Mouse (Mus musculus) forelimb bud, embryonic 11.5 days (tissue): ENCODE measurements around the gene Tmem234.

ENCODE experiments used
- DNase-seq: peaks from one replicate; pipeline ENCODE4 v3.0.0-alpha.2; 2012; ENCODE audit warnings: low read depth, low spot score

Tmem234 gene

DNA sequence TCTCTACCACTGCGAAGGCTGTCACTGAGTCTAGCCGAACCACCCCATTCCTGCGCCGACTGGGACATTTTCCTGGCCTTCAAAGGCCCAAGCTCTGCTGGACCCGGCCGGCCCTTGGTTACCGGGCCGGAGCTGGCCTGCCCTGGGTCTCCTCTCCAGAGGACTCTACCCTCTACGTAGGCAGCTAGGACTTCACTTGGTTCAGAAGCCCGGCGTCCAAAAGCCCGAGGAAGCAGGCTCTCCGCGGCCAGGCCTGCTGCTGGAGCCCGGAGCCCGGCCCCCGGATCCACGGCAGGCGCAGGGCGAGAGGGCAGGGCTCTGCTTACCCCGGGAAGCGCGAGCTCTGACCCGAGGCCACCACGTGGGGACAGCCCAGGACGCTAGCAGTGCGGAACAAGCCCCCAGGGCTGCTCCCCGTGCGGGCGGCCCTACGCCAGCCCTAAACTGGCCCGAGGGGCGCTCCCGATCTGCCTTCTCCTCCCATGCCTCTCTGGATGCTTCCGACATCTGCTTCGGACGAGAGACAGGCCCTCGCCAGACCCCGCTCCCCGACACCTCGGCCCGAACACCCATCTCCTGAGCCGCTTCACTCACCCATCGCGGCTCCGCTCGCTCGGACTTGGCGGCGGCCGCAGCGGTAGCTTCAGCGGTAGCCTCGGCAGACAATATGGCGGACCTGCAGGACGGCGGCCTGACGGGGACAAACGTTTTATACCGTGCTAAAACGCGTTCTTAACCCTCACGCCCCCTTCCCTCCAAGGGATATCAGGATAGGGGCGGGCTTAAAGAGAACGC is 71.8 kb downstream of the Tmem234 start, which contains the start of gene Kpna6:
Gene Kpna6 (minus strand): TSS at position 685 of the 795 bp plus-strand sequence.
- DNase-seq: peak; percentile 88

DNA sequence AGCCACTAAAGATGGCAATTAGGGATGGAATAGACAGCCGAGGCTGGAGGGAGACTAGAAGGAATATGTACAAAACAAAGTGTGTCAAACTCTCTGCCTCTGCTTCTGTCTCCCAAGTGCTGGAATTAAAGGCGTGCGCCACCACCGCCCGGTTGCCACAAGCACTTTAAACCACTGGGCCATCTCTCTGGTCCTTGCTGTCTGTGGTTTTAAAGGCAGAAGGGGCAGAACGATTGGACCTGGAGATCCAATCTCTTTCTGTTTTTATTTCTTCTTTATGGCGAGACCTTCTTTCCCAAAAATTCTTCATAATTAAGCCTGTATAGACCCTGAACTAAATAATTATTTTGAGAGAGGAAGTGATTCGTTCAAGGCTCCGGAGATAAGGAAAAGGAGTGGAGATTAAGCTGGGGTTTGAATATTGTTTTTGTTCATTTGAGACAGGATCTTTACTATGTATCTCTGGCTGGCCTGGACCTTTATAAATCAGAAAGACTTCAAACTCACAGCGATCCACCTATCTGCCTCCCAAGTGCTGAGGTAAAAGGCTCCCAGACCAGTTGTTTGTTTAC is 72.5 kb downstream of the Tmem234 start:
- DNase-seq: no peak
